Mouse (Mus musculus): ENCODE results near the gene Mrpl16.

Gene Mrpl16

DNA sequence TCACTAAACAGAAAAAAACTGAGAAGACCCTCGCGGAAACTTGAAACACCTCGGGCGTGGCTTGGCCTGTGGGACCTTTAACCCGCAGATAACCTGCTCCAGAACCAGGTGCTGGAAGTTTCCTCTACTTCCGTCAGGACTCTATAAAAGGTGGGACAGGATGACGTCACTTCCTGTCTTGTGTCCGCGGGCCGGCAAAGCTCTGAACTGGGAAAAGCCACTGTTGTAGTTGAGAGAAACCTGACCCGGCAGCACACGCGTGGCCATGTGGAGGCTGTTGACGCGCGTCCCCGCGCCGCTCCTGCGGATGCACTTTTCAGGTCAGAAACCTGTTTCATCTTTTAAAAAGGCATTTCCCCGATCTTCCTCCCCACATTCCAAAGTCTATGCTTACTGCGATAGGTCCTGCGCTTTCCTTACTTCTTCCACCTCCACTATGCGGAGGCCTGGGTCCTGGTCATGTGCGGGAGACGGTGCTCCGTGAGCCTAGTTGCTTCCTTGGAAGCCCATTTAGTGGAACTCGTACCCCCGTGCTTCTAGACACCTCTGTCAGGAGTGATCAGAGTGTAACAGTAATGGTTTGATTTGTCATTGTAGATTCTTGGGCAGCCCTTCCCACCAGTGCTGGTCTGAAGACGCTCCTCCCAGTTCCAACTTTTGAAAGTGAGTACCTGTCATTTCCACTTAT lies at the start of gene Mrpl16:
Mrpl16 (plus strand) TSS at position 187 of the 688 bp plus-strand sequence.
- DNase-seq (ENCODE audit: low spot score), result peak; percentile 88

DNA sequence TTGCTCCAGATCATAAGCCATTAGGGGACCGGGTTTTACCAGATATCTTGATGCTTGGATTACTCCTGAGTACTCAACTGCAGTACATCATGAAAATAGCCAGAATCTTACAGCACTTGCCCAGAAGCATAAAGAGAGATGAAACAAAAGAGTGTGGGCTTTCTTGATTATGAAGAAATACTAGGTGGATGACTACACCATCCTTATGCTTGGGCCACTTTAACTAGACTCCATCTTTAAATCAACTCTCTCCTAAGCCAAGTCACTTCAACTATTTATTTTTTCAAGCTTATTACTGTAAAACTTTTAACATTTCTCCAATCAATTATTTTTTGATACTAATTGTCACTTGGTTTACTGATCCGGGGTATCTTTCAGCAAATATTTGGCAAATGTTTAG lies 46.3 kb upstream of the Mrpl16 start:
- DNase-seq (ENCODE audit: low spot score), result no peak

DNA sequence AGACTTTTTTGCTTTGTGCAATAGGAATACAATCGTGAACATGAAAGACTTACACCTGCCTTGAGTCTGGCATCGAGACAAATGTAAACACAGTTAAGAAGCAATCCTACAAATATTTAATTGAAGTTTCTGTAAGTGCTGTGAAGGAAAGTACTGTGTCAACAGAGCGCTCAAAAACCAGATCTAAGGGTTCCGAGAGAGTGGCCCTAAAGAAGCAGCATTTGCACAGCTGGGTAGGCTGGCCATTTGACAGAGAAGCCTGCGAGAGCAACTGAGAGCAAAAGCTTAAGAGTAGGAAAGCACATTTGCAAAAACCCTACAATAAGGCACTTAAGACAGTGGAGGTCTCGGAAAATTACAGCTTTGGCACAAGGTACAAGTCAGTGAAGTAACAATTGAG lies 45.9 kb upstream of the Mrpl16 start:
- DNase-seq (ENCODE audit: low spot score), result no peak

DNA sequence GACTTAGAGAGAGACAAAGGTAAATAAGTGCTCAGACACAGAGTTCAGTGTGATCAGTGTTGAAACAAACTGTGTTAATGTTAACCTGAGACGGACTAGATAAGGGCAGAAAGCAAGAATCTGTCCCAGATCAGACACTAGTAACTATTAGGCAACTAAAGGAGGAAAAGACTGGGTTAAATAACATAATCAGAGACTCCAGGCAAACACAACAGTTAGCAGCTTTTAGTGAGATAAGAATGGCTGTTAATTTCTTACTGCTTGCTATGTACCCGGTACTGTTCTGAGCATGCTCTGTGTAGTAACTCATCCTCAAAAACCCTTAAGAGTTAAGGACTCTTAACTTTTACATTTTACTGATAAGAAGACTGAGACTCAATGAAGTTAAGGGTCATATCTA lies 44.3 kb upstream of the Mrpl16 start:
- DNase-seq (ENCODE audit: low spot score), result no peak

DNA sequence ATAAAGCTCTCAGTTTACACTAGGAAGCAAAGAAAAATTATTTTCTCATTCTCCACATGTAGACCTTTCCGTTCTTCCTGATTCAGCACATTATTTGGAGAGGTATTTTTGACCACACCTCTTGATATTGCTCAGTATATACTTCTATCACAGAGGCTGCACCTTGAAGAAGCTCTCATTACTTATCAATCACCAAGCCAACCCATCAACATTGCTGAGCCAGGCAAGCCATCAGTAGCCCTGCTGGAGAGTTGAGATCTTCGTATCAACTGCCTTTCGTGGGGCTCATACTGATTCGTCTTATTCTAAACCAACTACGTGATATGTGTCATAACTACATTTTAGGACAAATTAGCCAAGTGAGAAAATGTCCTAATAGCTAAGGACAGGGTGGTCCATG lies 42.9 kb upstream of the Mrpl16 start:
- DNase-seq (ENCODE audit: low spot score), result no peak

DNA sequence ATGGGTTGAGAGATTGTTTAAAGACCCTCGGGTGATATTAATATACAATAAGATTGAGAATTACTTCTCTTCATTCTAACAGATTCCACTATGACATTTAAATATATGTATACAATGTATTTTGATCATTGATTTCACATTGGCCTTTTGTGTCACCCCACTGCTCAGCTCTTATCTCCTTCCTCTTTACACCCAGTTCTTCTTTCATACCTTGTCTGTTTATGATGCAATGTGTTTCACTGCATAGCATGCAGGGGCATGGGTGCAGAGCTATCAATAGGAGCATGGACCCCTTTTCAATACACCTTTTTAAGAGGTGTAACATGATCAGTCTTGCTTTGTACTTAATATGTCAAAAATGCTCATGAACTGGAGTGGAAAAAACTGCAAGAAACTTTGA lies 39.9 kb upstream of the Mrpl16 start:
- DNase-seq (ENCODE audit: low spot score), result no peak

DNA sequence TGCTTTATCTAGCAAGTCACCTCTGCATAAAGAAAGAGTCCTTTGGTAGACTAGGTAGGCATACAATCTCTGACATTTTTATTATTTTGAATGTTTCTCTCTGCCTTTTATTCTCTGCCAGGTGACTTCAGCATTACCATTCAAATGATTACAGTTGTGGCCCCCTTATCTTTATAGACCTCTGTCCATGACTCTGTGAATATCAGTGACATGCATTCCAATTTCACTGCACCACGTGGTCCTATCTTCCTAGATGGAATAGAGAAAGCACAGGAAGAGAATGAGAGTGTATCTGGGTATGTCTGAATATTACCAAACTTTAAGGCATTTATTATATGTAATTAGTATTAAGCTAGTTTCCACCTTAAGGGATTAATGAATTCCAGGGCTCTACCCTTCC lies 33.7 kb upstream of the Mrpl16 start:
- DNase-seq (ENCODE audit: low spot score), result no peak

DNA sequence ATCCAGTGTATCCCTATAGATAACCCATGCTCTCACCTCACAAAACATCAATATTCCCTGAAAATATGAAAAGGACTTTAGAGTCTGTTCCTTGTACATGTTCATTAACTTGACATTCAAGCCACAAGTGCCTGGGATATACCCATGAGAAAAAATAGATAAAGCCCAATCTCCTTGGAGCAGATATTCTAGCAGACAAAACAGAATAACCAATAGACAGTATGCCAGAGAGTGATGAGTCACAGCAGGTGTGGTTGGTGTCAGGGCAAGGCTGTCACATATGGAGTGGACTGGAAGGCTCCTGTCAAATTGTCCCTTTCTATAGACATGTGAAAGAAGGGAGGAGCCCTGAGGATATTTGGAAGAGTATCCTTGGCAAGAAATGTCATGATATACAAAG lies 24.5 kb upstream of the Mrpl16 start:
- no peak for DNase-seq (ENCODE audit: low spot score)

DNA sequence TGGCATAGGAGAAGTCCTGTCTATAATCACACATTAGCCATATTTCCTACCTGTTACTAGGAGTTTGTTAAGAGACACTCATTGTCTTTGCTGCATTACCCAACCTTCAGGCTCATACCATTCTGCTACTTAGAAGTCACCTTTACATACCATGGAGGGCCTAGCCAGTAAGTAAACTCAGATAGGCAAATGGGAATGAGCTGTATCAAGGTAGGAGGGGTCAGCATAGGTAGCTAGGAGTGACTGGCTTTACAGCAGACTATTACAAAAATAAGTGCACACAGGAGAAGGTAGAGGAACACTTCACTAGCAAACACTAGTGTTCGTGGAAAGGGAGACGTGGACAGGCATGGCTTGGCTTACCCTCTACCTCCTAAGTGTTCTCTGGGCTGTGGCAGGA lies 22.9 kb upstream of the Mrpl16 start, which contains the start of gene Gif:
Gif (plus strand) TSS at position 257 of the 400 bp plus-strand sequence.
- no peak for DNase-seq (ENCODE audit: low spot score)

DNA sequence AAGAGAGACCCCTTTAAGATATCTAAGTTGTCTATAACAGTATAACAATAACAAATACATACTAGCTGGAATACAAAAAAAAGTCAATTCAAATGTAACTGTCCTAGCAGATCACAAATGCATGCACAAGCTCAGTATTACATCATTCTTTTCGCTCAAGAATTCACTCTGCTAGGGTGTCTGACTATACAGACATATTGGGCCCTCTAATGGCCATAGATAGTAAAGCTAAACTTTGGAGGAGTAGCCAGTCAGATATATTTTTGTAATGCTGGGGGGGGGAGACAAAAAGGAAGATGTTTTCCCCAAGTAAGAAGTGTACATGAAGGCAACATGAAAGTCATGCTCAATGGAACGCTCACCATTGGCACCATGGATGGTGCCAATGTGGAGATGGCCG lies 5.1 kb upstream of the Mrpl16 start:
- no peak for DNase-seq (ENCODE audit: low spot score)

DNA sequence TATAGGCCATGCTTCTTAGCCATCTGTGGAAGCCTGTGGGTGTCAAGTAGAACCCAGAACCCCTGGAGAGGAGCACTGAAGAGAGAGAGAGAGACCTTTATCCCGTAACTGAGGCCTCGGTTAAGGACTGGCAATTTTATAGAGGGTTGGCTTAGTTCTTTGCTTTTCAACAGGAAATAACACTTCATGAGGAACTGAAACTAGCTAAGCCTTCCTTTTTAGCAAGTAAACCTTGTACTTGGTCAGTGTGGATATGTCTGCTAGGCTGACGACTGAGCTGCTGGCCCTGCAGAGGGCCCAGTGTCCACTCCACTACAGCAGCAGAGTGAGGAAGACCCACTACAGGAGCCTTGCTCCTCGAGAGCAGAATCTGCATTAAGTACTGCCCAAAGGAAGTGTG lies 3.8 kb upstream of the Mrpl16 start:
- no peak for DNase-seq (ENCODE audit: low spot score)

DNA sequence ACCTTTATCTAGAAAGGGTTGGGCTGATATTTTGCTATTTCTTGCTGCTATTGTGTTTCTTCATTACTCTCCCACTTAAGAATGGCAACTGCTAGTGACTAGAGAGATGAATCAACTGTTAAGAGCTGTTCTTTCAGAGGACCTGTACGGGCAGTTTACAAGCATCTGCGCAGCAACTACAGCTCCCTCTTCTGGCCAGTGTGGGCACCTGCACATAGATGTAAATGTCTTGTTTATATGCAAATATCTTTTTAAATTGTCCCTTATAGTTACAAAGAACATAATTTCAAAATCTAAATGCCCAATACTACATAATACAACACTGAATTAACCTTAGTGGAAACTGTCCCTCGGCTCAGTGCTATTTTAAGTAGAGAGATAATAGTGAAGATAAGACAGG lies 2.0 kb upstream of the Mrpl16 start:
- DNase-seq (ENCODE audit: low spot score), result no peak

DNA sequence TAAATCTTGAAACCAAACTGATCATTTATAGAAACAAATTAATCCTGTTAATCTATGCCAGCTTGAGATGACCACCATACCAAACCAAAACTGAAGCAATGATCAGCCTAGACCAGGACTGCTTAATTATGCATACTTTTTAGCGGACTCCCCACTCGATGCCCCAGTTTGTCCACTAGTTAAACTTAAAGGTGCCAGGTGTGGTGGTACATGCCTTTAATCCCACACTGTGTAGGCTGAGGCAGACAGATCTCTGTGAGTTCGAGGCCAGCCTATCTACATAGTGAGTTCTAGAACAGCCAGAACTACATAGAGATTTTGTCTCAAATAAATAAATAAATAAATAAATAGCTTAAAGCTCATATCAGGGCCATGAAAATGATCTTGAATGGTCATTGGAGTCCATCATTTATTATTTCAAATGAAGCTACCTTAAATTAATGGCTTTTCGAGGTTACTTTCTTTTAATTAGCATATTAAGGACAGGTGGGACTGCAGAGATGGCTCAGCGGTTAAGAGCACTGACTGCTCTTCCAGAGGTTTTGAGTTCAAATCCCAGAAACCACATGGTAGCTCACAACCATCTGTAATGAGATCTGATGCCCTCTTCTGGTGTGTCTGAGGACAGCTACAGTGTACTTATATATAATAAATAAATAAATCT lies 802 bp upstream of the Mrpl16 start:
- DNase-seq (ENCODE audit: low spot score), result no peak

DNA sequence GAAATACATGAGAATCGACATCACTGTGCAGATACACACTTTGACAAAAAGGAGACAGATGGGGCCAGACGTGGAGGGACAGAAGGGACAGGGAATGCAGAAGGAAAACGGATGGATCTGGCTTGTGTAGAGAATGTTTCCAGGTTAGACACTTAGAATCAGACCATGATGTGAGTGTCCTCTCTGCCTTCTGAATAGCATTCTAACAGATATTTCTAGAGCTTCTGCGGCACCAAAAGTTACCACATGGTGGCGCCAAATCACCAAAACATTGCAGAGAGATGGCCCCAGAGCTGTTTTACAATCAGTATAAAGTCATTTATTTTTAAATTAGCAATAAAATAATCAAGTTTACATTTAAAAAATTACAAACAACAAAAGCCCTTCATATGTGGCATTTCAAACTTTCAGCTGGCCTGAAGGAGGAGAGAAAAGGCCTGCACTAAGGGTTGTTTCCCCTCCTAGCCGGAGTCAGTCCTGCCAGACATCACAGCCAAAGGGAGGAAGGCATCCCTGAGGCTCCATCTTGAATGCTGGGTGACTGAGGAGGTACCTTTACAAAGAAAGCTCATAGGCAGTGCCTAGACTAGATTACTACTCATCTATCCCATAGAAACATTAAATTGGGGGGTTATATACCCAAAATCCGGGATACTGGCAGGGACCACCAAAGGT lies 7.1 kb downstream of the Mrpl16 start:
- DNase-seq (ENCODE audit: low spot score), result peak; percentile 78

DNA sequence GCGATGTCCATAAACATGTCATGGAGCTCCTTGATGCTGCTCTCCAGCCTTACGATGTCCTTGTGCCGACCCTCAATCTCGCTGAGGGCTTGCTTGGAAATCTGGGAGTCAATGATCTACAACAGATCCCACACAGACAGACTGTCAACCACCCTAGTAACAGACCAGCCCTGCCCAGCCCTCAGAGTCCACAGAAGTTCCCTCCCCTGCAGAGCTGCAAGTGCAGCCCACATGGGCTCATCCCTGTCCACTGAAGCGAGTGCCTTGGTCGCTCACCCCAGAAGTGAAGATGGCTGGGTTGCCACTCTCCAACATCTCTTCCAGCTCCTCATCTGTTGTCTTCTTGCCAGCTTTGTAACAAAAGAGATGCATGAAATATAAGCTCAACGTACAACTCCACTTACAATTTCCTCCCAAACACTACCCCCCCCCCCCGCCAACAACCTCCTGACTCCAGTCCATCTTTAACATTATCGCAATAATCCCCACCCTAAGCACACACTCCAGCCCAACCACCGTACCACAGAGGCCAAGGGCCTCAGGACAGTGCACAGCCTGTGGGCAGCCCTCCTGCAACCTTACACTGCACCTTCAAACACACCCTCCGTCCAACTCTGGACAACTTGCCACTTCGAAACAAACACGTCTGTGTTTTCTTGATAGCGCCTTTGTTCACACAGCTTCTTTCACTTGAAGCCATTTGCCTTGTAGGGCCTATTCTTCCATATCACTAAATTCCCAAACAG lies 15.4 kb downstream of the Mrpl16 start:
- no peak for DNase-seq (ENCODE audit: low spot score)

DNA sequence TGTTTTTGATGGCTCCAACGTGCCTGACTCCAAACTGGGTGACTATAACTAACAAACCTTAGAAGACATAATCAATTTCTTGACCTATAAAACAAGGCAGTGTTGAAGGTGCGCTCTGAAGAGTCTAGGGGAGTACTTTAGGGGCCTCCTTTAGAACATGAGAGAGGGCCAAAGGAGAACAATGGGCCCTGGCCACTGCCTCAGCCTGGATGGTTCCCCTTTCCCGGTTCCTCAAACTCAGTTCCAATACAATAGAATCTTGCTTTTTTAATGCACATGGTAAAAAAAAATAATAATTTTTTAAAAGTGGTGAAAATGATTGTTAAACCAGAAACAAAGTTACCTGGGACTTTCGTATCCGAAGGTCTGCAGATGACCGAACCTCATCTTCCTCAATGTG lies 17.6 kb downstream of the Mrpl16 start:
- DNase-seq (ENCODE audit: low spot score), result no peak

DNA sequence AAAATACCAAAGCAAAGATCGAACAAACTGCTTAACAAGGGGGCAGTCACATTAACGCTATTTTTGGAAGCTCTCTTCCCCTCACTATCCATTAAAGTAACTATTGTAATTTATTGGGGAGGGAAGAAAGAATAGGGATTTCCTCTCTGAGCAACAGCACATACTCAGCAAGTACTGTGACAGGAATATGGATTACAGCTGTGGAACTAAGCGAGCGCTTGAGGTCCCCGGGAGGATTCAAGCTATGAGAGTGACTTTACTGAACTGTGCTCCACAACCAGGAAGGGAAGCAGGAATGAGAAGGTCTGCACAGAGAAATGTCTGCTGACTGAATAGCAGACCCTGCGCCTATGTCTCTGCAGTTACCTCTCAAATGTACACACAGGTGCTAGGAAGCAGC lies 18.7 kb downstream of the Mrpl16 start:
- no peak for DNase-seq (ENCODE audit: low spot score)

DNA sequence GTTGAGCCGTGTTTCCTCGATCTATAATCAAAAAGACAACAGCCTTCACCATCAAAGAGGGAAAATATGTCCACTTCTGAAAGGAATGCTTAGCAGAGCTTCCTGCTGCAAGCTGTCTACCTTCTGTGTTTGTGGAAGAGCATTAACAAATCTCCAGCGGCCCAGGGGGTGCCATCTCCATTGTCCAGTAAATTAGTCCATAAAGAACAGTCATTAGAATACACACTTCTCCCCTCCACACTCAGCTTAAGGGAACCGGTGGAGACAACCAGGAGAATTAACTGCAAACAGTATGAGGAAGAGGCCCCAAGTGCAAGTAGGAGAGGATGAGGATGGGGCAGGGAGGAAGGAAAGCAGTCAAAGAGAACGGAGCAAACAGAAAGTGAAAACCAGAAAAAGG lies 21.6 kb downstream of the Mrpl16 start:
- no peak for DNase-seq (ENCODE audit: low spot score)

DNA sequence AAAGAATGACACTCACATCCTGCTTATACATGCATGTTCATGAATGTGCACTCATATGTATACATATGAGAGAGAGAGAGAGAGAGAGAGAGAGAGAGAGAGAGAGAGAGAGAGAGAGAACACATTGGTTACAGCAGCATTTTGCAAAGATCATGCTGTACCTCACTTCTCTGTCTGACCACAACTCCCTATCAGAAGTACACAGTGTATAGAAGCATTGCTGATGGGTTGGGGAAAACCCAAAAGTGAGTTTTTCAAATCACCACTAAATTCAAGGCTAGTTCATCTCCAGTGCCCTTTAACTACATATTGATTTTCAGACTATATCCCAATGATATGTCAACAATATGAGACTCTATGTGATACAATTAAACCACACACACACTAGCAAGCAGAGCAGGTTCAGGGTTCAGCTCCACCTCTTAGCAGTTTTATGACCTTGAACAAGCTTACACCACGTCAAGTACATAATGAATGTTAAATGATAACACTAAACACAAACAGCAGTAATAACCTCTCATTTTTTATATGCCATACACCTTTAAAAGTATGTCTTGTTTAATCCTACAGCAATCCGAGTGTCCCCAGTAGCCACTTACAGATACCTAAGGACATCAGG lies 23.7 kb downstream of the Mrpl16 start:
- DNase-seq (ENCODE audit: low spot score), result no peak

DNA sequence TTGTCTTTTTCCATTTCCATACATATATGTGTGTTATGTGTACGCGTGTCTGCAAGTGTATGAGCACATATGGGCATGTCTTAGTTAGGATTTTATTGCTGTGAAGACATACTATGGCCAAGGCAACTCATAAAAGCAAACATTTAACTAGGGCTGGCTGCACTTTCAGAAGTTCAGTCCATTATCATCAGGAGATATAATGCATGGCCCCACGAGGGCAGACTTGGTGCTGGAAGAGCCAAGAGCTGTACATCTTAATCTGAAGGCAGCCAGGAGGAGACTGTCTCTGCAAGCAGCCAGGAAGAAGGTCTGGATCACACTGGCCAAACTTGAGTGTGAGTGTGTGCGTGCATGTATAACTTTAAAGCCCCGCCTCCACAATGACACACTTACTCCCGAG lies 24.3 kb downstream of the Mrpl16 start:
- DNase-seq (ENCODE audit: low spot score), result no peak

DNA sequence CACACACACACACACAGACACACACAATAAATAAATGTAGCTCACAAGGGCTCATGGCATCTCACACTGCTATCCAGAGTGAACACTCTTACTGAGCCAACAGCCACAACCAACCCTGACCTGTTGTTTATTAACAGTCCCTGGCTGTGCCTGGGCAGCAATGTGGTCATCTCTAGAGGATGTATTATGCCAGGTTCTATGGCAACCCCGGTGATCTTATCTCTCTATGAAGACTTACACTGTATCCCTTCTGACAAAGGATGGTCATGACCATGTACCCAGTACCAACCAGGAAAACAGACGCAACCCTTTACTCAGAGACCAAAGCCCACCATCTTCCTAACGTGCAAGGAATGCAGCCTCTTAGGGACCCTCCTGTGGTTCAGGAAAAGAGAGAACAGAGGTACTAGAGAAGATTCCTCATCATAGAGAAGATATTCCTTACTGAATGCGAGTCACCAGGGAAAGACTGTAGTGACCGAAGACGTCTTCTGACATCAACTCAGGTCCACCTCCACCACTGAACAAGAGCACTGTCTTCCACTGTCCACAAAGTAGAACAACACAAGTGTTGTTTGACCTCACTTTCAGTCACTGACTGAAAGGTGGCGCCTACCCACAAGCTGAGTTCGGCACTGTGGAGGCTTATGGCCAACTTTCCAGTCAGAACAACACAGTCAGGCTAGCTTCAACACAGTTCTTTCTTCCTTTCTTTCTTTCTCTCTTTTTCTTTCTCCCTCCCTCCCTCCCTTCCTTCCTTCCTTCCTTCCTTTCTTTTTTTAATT lies 30.5 kb downstream of the Mrpl16 start:
- no peak for DNase-seq (ENCODE audit: low spot score)

Data from testis, postnatal 10 days (tissue).